Mouse (Mus musculus) kidney, postnatal 4 days (tissue): Measurements from ENCODE around the gene Unc13b.
A peak's percentile ranks its signal among the peaks of the same experiment; 100 is the strongest.
"Not testable (repeated sequence)": the region's sequence is repeated elsewhere in the genome, so short reads cannot be mapped to it uniquely, and the experiment has no call there.

Experiments
- DNase-seq, 2 experiments: peaks; one replicate each; pipeline ENCODE4 v3.0.0; 2021; ENCODE audit warnings: mixed read lengths in 2 of 2

Unc13b gene

DNA sequence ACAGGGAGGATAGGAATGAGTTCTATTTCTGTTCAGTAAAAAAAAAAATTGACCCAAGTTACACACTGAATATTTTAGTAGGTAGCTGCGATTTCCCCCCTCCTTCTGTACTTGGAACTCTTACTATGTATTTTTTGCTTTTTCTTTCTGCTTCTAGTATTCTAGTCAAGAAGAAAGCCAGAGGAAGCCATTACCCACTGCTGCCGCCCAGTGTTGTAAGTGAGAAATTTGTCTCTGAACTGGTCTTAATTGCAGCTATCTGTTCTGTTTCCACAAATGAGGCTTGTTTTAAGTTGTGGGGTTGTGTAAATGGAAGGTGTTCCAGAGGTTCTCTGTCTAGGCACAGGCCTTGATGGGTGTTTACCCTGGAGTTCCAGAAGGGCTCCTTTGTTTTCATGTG, 56.2 kb downstream of the Unc13b start:
- peak; percentile 68 to 74 for DNase-seq

DNA sequence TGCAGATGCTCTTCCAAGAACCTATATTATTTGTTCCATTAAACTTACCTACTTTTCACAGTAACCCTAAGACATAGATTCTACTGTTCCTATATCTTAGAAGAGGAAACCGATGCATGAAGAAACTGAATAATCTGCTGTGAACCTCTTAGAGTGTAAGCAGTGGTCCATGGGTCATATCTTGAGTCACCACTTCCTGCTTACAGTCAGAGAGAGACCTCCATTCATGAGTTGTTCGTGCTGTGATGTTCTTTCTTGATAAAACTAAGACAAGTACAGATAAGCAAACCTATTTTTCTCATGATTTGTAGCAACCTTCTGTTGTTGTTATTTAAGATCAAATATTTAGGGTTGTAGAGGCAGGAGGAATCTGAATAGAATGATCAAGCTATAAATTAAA, 57.5 kb downstream of the Unc13b start:
- no peak for DNase-seq

DNA sequence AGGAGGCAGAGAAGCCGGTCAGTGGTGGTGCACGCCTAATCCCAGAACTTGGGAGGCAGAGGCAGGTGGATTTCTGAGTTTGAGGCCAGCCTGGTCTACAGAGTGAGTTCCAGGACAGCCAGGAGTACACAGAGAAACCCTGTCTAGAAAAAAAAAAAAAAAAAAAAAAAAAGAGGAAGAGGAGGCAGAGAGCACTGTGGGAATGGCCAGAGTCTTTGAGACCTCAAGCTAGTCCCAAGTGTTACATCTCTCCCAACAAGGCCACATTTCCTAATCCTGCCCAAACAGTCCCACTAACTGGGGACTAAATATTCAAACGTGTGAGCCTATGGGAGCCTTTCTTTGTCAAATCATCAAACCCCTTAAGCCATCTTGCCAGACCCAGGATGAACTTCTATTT, 71.0 kb downstream of the Unc13b start:
- DNase-seq = no peak

DNA sequence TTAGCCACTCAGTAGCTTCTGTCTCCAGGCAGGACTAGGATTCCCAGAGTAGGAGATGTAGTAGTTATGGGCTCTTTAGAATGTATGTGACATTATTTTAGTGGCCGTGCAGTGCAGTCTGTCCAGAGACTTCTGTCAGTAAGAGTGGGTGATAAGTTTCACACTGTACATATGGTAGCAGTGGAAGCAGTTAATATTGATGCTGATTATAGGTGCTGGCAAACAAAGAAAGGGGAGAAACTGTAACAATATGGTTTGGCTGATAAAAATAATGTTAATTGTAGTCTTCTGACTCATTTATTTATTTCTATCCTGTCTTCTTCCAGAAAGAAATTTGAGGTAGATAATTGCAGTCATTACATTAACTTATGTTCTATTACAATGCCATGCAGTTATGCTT, 83.9 kb downstream of the Unc13b start:
- no peak for DNase-seq

DNA sequence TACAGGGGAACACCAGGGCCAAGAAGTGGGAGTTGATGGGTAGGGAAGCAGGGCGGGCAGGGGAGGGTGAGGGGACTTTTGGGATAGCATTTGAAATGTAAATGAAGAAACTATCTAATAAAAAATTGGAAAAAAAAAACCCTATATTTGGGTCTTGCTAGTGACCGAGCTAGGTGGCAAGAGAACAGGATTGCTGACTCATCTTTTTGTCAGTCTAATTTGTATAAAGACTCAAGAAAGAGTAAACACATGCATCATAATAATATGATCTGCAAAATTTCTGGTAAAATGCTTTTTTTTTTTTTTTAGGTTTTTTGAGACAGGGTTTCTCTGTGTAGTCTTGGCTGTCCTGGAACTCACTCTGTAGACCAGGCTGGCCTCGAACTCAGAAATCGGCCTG, 93.7 kb downstream of the Unc13b start:
- not testable (repeated sequence) for DNase-seq

DNA sequence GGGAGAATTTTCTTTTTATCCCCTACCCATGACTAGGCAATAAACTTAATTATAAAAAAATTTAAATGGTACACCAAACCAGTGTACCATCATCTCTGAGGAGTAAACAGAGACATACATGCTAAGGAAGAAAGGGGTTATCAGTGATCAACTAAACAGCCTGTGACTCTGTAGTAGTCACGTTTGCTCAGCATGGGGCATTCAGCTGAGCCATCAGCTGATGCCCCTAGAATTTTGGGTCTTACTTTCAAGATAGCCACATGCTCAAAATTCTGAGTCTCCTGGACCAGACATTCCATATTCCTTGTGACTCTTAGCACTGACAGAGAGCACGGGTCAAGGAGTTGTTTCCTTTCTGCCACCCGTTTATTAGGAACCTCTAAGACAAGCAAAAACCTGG, 101.3 kb downstream of the Unc13b start:
- DNase-seq = no peak

DNA sequence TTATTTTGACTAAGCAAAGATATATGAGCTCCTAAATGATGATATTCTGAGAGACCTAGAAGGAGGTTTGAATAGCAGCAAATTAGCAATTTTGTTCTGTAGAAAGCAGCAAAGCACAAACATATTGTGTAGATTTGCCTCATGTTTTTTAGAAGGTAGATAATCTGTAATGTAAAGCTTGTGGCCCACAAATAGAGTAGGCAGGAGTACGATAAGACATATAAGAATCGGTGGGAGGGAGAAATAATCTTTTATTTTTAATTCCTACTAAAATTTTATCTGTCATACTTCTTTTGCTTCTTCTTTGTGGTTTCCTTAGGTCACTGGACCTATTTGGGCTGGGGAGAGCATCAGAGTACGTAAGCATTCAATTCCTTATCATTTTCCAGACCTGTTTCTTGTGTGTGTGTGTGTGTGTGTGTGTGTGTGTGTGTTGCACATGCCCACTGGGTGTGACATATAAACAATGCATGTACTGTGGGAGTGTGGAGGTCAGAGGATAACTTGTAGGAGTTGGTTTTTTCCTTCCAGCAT, 102.4 kb downstream of the Unc13b start:
- no peak for DNase-seq

DNA sequence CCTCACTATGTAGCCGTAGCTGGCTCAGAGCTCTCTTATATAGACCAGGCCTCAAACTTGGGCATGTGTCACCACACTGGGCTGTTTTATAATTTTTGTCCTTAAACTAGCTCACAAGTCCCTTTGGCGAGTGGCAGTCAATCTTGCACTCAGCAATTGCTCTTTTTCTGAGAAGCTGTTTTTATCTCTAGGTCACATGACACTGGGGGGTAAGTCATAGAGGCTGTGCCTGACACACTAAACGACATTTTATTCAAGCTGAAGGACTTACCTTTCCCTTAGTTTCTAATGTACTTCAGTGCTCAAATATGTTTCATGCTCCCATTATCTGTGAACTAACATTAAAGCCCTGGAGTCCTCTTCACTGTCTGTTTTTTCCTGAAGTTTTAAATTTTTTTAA, 104.5 kb downstream of the Unc13b start:
- DNase-seq = no peak

DNA sequence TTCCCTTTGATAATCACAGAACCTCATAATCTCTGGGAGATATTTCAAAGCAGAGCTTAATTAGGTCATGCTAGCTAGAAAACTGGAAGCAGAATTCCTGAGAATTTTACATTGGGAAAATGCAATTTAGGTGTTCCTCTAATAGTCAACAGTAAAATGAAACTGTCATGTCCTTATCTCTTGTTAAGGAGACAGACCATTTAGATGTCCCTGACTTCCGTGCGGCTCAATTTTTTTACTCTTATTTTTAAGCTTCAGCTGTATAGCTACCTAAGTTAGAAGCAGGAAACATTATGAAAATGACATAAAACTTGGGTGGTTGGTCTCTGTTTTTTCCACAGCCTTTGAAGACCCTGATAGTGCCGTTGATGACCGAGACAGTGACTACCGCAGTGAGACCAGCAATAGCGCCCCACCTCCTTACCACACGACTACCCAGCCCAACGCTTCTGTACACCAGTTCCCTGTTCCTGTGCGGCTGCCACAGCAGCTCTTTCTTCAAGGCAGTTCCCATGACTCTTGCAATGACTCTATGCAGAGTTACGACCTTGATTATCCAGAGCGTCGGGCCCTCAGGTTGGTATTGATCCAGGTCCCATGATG, 106.8 kb downstream of the Unc13b start:
- no peak for DNase-seq

DNA sequence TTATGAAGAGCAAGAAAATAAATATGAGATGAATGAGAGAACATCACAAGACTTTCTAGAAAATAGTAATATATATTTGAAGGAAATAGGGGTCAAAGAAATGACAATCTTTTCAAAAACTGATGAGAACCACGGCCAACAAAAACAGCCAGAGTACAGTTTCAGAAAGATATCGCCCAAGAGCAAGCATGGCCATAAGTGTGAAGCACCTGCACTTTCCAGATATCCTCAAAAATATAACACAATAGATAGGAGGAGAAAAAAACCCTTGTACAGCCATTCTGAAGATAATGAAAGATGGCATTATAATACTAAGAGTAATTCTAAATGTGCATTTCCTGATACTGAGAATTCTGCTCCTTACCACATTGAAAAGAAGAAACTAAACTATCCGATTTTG, 111.3 kb downstream of the Unc13b start:
- no peak for DNase-seq

DNA sequence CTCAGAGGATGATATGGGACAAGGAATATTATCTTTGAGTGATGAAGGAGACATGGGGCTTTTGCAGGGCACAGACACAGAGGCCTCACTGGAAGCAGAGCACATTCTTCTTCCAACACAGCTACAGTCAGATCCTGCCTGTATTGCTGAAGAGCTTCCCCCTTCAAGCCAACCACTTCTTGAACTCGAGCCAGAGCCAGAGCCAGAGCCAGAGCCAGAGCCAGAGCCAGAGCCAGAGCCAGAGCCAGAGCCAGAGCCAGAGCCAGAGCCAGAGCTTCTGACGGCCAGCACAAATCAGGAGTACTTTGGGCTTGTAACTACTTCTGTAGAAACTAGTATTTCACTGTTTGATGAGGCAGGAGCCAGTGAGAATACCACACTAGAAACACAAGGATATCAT, 118.4 kb downstream of the Unc13b start:
- no peak for DNase-seq

DNA sequence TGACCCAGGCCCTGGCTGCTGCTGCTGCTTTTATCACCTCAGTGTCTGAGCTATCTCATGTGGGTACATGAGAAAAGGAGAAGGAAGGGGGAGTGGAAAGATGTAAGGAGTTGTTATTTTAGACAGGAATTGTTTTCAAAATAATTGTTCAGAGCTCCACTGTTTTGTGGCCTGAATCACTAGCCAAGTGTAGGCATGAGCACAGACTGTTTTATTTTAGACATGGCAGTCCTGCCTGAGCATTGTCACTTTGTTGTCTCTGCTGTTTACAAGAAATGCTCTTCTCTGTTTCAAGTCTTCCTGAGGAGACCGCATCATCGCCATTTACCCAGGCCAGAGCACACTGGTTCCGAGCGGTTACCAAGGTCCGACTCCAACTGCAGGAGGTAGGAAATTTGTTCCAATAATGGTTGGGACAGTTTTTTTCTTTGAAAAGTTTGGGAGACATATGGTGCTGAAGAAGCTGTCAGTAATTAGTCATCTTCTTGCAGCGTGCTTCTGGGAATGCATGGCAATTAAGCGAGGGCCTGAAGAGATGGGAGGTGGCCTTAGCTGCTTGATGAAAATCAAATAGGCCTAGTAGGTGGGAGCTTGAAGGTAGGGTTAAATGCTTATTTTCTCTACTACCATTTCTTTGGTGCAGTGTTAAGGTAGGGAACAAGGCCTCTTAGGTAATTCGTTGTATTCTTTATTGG, 123.9 kb downstream of the Unc13b start:
- no peak for DNase-seq

DNA sequence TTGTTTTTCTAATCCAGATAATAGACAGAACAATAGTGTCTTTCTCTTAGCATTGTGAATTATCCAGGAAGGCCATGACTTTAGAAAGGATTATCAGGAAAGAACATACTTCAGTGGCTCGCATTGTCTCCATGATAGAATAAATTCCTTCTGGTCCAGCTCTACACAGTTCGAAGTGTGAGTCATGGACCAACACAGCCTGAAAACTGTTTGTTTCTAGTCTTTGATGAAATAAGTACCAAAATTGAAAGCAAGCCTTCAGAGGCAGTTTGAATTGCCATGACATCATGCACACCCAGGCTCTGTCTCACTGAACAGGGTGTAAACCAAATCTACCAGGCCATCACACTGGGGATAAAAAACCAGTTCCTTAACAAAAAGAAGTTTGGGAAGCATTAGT, 128.7 kb downstream of the Unc13b start:
- no peak for DNase-seq

DNA sequence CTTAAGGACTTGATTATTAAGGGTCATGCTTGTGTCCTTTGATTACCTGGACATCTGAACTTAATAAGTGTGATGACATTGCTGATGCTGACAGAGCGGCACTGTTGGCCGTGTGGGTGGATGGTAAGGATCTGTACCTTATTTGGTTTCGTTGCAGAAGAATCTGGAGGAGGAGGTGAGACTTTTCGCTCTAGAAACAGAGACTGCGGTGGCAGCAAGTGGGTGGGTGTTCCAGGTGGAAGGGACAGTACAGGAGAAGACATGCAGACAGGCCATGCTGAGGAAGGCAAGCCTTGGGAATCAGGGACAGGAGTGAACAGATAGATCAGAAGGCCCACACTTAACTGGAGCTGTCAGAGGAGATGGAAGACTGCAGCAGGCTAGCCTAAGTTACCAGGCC, 130.6 kb downstream of the Unc13b start:
- DNase-seq = no peak

DNA sequence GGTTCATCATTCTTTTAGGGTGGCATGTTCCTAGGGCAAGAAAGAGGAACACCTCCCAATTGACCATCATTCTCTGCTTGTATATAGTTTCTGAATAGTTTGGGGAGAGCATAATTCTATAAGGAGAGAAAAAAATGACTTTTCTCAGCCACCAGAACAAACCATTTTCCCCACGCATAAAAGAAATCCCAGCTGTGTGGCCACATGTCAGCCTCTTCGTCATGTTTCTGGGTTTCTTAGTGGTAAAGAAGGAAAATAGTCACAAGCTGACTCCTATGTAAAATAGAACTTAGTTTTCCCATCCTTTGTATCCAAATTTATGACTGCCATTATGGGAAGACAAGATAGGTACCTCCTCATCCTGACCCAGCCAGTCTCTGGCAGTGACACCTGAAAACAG, 146.2 kb downstream of the Unc13b start:
- no peak for DNase-seq

DNA sequence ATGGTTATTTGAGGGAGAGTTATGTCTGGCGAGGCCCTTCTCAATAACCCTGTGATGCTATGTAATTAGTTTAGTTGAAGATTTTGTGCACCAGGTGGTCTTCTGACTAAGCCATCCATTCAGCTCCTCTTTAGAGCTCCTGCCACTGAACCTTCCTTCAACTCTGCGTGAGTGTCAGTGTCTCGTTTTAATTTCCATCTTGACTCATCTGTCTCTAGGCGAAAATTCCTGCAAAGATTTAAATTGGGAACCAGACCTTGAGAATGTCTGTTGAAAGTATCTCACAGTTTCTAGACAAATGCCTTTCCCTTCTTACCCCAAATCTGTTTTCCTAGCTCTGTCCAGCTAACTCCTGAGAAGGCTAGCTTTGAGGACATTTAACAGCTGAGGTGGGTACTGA, 146.8 kb downstream of the Unc13b start:
- no peak for DNase-seq

DNA sequence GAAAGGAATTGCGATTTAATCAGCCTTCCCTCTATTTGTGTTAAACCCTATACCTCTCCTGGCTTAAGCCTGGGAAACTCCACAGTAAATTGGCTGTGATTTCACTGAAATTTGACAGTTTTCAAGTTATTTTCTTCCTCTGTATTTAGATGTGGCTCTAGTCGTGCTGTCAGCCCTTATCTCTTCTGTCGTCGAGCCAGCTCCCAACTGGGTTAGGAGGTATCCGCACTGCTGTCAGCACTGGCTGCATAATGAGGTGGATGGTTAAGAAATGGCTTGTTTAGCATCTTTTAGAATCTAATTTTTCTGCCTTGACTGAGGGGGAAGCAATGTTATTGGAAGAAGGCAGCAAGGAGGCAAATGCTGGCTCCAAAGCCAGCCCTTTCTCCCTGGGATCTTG, 148.2 kb downstream of the Unc13b start:
- no peak for DNase-seq

DNA sequence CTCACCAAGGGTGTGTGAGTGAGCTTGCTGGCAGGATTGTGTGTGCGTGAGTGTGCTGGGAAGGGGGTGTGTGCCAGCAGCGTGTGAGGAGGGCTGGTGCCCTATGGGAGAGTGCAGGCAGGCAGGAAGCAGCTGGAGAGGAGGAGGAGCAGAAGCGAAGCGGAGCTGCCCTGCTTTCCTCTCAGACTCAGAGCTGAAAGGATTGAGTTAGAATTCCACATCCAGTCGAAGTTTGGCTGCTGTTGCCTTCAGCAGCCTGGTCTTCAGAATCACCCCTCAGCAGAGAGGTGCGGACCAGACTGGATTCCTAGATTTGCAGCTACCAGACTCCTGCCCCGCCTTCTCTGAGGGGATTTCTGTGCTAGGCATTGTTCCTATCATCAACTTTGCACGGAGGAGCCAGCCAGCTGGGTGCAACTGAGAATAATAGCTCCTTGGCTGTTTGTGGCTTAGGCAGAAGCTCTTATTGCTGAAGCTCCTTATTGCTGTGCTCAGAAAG, 150.4 kb downstream of the Unc13b start:
- peak; percentile 10 to 27 for DNase-seq

DNA sequence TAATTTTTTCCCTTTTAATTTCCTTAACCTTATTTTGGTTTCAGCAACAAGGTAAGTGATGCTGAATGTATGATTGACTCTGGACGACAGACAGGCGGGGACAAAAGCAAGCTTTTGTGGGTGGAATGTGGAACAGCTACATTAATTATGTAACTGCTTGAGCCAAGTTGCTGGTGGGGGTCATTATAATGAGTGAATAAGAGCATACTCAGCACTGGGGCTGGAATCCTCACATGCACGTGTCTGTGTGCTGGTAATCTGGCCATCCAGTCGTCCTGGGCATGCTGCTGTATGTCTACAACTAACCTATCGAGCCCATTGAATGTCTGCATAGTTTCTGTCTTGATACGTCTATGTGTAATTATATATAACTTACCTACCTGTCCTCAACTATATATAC, 150.9 kb downstream of the Unc13b start:
- DNase-seq = no peak

DNA sequence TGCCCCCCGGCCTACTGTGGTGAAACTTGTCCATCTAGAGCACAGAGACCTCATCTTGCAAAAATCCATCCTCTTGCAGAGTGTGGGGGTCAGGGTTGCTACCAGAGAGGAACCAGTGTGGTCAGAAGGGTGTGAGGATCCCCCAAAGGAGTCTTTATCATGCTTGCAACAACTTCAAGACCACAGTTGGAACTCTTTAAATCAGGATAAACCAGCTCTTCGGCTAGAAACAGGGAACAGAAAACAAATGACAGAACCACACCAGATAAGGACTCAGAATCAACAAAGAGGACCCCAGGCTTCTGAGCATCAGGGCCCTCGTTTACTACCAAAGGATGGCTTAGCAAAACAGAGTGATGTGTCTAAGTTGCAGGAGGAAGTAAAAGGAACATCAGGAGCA, 157.7 kb downstream of the Unc13b start:
- DNase-seq = no peak

DNA sequence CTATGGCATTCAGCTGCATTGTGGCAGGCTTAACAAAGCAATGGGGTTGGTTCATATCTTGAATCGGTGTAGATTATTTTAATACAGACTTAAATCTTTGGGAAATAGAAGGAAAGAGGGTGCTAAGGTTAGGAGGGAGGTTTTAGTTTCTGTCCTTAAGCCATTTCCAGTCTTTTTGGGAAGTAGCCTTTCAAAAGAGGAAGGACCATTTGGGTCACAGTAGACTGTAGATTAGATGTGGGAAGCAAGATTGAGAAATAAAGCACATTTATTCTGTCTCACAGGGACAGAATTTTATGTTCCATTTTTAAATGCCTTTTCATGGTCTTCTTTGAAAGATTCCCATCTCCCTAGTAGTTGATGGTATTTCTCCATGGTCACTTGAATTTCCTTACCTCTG, 159.2 kb downstream of the Unc13b start:
- no peak for DNase-seq

DNA sequence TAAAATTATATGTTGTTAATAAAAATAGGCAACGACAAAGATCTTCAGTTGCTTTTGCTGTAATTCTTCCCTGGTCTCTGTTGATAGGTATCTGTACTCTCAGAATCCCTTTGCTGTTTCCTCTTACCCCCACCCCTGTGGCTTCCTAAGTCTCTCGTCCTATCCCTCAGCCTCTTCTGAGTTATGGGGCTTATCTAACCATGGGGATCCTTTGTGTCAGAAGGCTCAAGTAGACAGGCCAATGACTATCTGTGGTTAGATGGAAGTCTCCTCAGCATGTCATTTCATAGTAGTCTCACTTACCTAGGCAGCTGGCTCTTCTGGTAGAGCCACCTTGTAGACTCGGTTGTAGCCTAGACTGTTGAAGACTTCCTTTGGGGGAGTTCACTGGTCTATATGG, 173.1 kb downstream of the Unc13b start:
- no peak for DNase-seq

DNA sequence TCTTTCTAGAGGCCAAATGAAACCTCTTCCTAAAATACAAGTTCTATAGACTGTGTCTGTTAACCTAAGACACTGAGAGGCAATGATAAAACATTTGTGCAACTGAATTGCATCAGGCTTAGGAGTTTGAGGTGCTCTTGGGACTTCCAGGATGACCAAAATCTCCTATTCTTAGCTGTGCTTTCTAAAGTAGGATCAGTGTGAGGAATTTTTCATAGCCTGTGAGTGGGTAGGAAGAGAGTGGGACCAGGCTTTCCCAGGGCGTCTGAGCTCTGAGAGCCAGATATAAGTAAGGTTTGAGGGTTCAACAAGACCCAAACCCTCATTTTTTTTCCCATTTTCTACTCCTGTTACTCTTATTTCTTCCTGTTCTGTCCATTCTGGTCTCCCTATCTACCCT, 174.2 kb downstream of the Unc13b start:
- DNase-seq = no peak

DNA sequence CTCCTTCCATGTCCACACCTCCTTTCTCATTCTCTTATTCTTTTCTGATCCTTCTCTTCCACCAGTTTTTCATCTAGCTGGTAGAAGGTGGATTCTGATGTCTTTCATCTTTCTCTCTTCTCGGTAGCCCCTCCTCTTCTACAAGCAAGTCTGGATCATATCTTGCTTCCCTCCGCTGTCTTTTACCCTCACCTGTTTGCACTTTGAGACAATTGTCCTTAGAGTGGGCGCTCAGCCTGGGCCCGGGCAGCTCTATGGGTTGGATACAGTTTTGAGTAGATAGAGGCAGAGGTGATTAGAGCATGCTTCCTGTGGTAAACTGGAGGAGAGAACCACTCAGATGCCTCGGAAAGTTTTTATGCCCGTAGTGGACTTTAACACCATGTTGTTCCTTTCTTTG, 174.7 kb downstream of the Unc13b start:
- no peak for DNase-seq

DNA sequence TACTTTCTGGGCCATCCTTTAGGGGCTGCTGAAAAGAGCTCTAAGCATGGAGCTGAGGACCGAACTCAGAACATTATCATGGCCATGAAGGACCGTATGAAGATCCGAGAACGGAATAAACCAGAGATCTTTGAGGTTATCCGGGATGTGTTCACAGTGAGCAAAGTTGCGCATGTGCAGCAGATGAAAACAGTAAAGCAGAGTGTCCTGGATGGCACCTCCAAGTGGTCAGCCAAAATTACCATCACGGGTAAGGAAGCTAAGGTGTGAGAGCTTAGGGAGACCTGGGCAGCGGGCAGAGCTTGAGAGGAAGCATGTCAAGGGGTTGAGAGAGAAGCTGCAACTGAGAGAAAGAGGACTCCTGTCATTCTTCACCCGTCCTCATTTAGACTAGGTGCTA, 178.1 kb downstream of the Unc13b start:
- no peak for DNase-seq
